Mouse (Mus musculus): ENCODE results near the gene Isca1. TPM values are rescaled to one million over a fixed set of nuclear protein-coding genes. Genes with fewer than 3 reads are reported as not detected.
"Not testable (repeated sequence)": the region's sequence is repeated elsewhere in the genome, so short reads cannot be mapped to it uniquely, and the experiment has no call there.

Isca1 gene
- total RNA-seq (2021), result 100 to 1,000 TPM; 147 to 156 TPM

GRCm38 (mm10) chr13:59769296-59770163 lies at the start of gene Isca1:
Gene Isca1 (minus strand): TSS chr13:59769810.
- DNase-seq (ENCODE audit: low spot score in 2 of 2), result peak; percentile 100
- intact Hi-C loops (cut with DNase I), result loop anchor here (2.0 to 5.0 kb wide), 2 partner anchors 182 to 1131 kb away; partner anchors contain the start of genes Agtpbp1 and Naa35

GRCm38 (mm10) chr13:59817352-59817751 lies 47.7 kb upstream of the Isca1 start:
- intact Hi-C loops (cut with DNase I), result no loop called here
- DNase-seq (ENCODE audit: low spot score in 2 of 2), result no peak

GRCm38 (mm10) chr13:59814109-59814591 lies 44.5 kb upstream of the Isca1 start:
- DNase-seq (ENCODE audit: low spot score in 2 of 2), result no peak
- intact Hi-C loops (cut with DNase I), result no loop called here

GRCm38 (mm10) chr13:59811581-59811980 lies 42.0 kb upstream of the Isca1 start:
- DNase-seq (ENCODE audit: low spot score in 2 of 2), result no peak
- intact Hi-C loops (cut with DNase I), result no loop called here

- intact Hi-C loops (cut with DNase I), result no loop called here
- peak; percentile 22 to 74 for DNase-seq (ENCODE audit: low spot score in 2 of 2)
Measured at GRCm38 (mm10) chr13:59801000-59801399, 31.4 kb upstream of the Isca1 start.

- DNase-seq (ENCODE audit: low spot score in 2 of 2), result no peak
- intact Hi-C loops (cut with DNase I), result no loop called here
Measured at GRCm38 (mm10) chr13:59800077-59800476, 30.5 kb upstream of the Isca1 start.

GRCm38 (mm10) chr13:59798306-59798705 lies 28.7 kb upstream of the Isca1 start:
- no peak for DNase-seq (ENCODE audit: low spot score in 2 of 2)
- intact Hi-C loops (cut with DNase I), result no loop called here

GRCm38 (mm10) chr13:59796466-59796848 lies 26.8 kb upstream of the Isca1 start:
- no peak for DNase-seq (ENCODE audit: low spot score in 2 of 2)
- intact Hi-C loops (cut with DNase I), result no loop called here

GRCm38 (mm10) chr13:59795807-59796465 lies 26.3 kb upstream of the Isca1 start:
- intact Hi-C loops (cut with DNase I), result no loop called here

GRCm38 (mm10) chr13:59794786-59795185 lies 25.2 kb upstream of the Isca1 start:
- no peak for DNase-seq (ENCODE audit: low spot score in 2 of 2)
- intact Hi-C loops (cut with DNase I), result no loop called here

More at GRCm38 (mm10) chr13:59795807-59796465, 26.3 kb upstream of the Isca1 start:
- DNase-seq (ENCODE audit: low spot score in 2 of 2), result no peak

- intact Hi-C loops (cut with DNase I), result no loop called here
- DNase-seq (ENCODE audit: low spot score in 2 of 2), result no peak
Measured at GRCm38 (mm10) chr13:59782145-59782544, 12.5 kb upstream of the Isca1 start, which contains the start of gene Gm49354. Gene Gm49354 (minus strand): TSS chr13:59782245.

GRCm38 (mm10) chr13:59779744-59780264 lies 10.2 kb upstream of the Isca1 start:
- DNase-seq (ENCODE audit: low spot score in 2 of 2); intact Hi-C loops (cut with DNase I): not testable (repeated sequence)

GRCm38 (mm10) chr13:59779213-59779612 lies 9.6 kb upstream of the Isca1 start:
- intact Hi-C loops (cut with DNase I), result no loop called here
- no peak for DNase-seq (ENCODE audit: low spot score in 2 of 2)

GRCm38 (mm10) chr13:59775168-59775567 lies 5.6 kb upstream of the Isca1 start:
- DNase-seq (ENCODE audit: low spot score in 2 of 2), result no peak
- intact Hi-C loops (cut with DNase I), result no loop called here

- intact Hi-C loops (cut with DNase I), result loop anchor here (5.0 kb wide), 1 partner anchor 184 kb away; the partner anchor contains the start of genes Agtpbp1 and Naa35
- peak; percentile 62 to 71 for DNase-seq (ENCODE audit: low spot score in 2 of 2)
Measured at GRCm38 (mm10) chr13:59771257-59771656, 1.6 kb upstream of the Isca1 start.

GRCm38 (mm10) chr13:59770847-59771246 lies 1.2 kb upstream of the Isca1 start:
- intact Hi-C loops (cut with DNase I), result loop anchor here (5.0 kb wide), 1 partner anchor 184 kb away; the partner anchor contains the start of genes Agtpbp1 and Naa35
- peak in 1 of 2 experiments; percentile 37 for DNase-seq (ENCODE audit: low spot score in 2 of 2)

- intact Hi-C loops (cut with DNase I), result loop anchor here (5.0 kb wide), 1 partner anchor 183 kb away; the partner anchor contains the start of genes Agtpbp1 and Naa35
- DNase-seq (ENCODE audit: low spot score in 2 of 2), result peak; percentile 87 to 91
Measured at GRCm38 (mm10) chr13:59770164-59770562, 553 bp upstream of the Isca1 start.

GRCm38 (mm10) chr13:59768531-59768930 lies 1.1 kb downstream of the Isca1 start:
- peak in 1 of 2 experiments; percentile 33 for DNase-seq (ENCODE audit: low spot score in 2 of 2)
- intact Hi-C loops (cut with DNase I), result loop anchor here (2.0 kb wide), 1 partner anchor 1130 kb away; no protein-coding TSS in a partner anchor

- intact Hi-C loops (cut with DNase I), result no loop called here
- DNase-seq (ENCODE audit: low spot score in 2 of 2), result no peak
Measured at GRCm38 (mm10) chr13:59766786-59767515, 2.7 kb downstream of the Isca1 start.
